Mouse (Mus musculus) heart, postnatal 0 days (tissue): ENCODE measurements at regions not wholly inside any gene's neighbourhood (a gene's known extent, or its start where the extent isn't known, plus 50 kb on each side); places are given as distances from the start of the nearest gene placed in this dataset.

ENCODE experiments used
- CTCF ChIP-seq: IDR thresholded peaks from 2 replicates; pipeline ENCODE4 v1.5.1; 2016; ENCODE audit warnings: antibody characterized with exemption, control low read depth, low read depth
- EP300 ChIP-seq: IDR thresholded peaks from 2 replicates; pipeline ENCODE4 v1.6.1; 2016; ENCODE audit warnings: antibody characterized with exemption, low read depth

GRCm38 (mm10) chr13:72265650-72266049 is 302.1 kb upstream of the Irx1 start:
- no peak for TF ChIP-seq CTCF
- TF ChIP-seq EP300, result no peak
